In genomic region chr10:80123932-80124562, GRCm38 (mm10) we compare ENCODE assay signal across 16 mouse cellular contexts. TPM values are rescaled to one million over a fixed set of nuclear protein-coding genes. Genes with fewer than 3 reads are reported as not detected.
DNase-seq lines count a peak whose midpoint lies in the region; ATAC-seq and TF ChIP-seq lines count a peak whose summit lies in the region.
"Had no signal": no experiment of that assay in that cellular context is flagged by ENCODE, and none has a peak within 500 bp of the region (broad histone marks: within the 10 kb centered on the region; RNA-seq: fewer than 3 reads in every experiment).

No protein-coding gene starts in this region.

- peak; percentile 84 for TF ChIP-seq EP300 in liver, postnatal 0 days (IDR thresholded peaks at IDR 0.05; ENCODE audit: low read depth)

- ATAC-seq in embryonic facial prominence, embryonic 13.5 days (ENCODE audit: insufficient number of reproducible peaks, insufficient read depth, low FRiP score, low TSS enrichment, low read depth), result no peak
- ATAC-seq in limb, embryonic 12.5 days (ENCODE audit: insufficient number of reproducible peaks, insufficient read depth, low FRiP score, low TSS enrichment, low read depth), result no peak
- ATAC-seq in erythroblast, adult 5-6 weeks (replicated peaks; ENCODE audit: low FRiP score, poor library complexity, severe bottlenecking), result peak; percentile 83
- peak; percentile 66 for ATAC-seq in liver, postnatal 0 days
- no peak for ATAC-seq in forebrain, embryonic 14.5 days

- no peak for TF ChIP-seq CTCF in liver, postnatal 0 days (IDR thresholded peaks at IDR 0.05; ENCODE audit: low read depth)

- H3K27ac ChIP-seq in embryonic facial prominence, embryonic 13.5 days, result no peak overlapping the region
- H3K27ac ChIP-seq in embryonic facial prominence, embryonic 10.5 days (replicated peaks), result no peak overlapping the region
- H3K27ac ChIP-seq in limb, embryonic 12.5 days, result no peak overlapping the region
- H3K27ac ChIP-seq in limb, embryonic 10.5 days, result no peak overlapping the region
- H3K27ac ChIP-seq in liver, postnatal 0 days (ENCODE audit: low read depth), result peak overlapping the region; percentile 68; the same call in 1 of the 2 replicates
- H3K27ac ChIP-seq in forebrain, embryonic 14.5 days (ENCODE audit: low read depth, low read length), result no peak overlapping the region
- H3K27ac ChIP-seq: left cerebral cortex, adult 2 months; neural tube, embryonic 15.5 days had no signal

- peaks cover 17% of the 10 kb centered on the region for H3K4me1 ChIP-seq in embryonic facial prominence, embryonic 13.5 days
- H3K4me1 ChIP-seq in embryonic facial prominence, embryonic 10.5 days, result peaks cover 7% of the 10 kb centered on the region
- H3K4me1 ChIP-seq in limb, embryonic 12.5 days (replicated peaks), result 0 out of 2 replicates have a peak, but pooled peaks cover 3% of the 10 kb centered on the region
- H3K4me1 ChIP-seq in limb, embryonic 10.5 days, result peaks cover 14% of the 10 kb centered on the region
- peaks cover 36% of the 10 kb centered on the region for H3K4me1 ChIP-seq in liver, postnatal 0 days (ENCODE audit: insufficient read depth)
- no peaks in the 10 kb centered on the region for H3K4me1 ChIP-seq in forebrain, embryonic 14.5 days (ENCODE audit: control insufficient read depth, insufficient read depth, low read length)

- H3K4me2 ChIP-seq in embryonic facial prominence, embryonic 13.5 days, result no peak overlapping the region
- no peak overlapping the region for H3K4me2 ChIP-seq in limb, embryonic 12.5 days
- H3K4me2 ChIP-seq in liver, postnatal 0 days (ENCODE audit: low read depth, low read length), result peak overlapping the region; percentile 56
- H3K4me2 ChIP-seq in forebrain, embryonic 14.5 days (ENCODE audit: low read length), result no peak overlapping the region
- H3K4me2 ChIP-seq: neural tube, embryonic 15.5 days had no signal

- H3K4me3 ChIP-seq in embryonic facial prominence, embryonic 13.5 days, result no peak overlapping the region
- H3K4me3 ChIP-seq in embryonic facial prominence, embryonic 10.5 days, result no peak overlapping the region
- H3K4me3 ChIP-seq in limb, embryonic 12.5 days (replicated peaks), result no peak overlapping the region
- H3K4me3 ChIP-seq in limb, embryonic 10.5 days, result no peak overlapping the region; the same call in 1 of the 2 replicates
- no peak overlapping the region for H3K4me3 ChIP-seq in liver, postnatal 0 days (ENCODE audit: low read depth, low read length)
- H3K4me3 ChIP-seq in forebrain, embryonic 14.5 days (ENCODE audit: low read depth, low read length), result no peak overlapping the region
- H3K4me3 ChIP-seq: left cerebral cortex, adult 2 months; neural tube, embryonic 15.5 days had no signal

- 93% methylated on average over 9 of the region's 9 CpGs for WGBS in embryonic facial prominence, embryonic 13.5 days
- 94% methylated on average over 9 of the region's 9 CpGs for WGBS in embryonic facial prominence, embryonic 10.5 days
- 88% methylated on average over 9 of the region's 9 CpGs for WGBS in limb, embryonic 12.5 days
- 85% methylated on average over 9 of the region's 9 CpGs for whole genome bisulfite sequencing in limb, embryonic 10.5 days
- 64% methylated on average over 9 of the region's 9 CpGs for WGBS in liver, postnatal 0 days (ENCODE audit: insufficient replicate concordance)
- 92% methylated on average over 9 of the region's 9 CpGs for WGBS in forebrain, embryonic 14.5 days

- H3K9ac ChIP-seq in embryonic facial prominence, embryonic 13.5 days, result 0 out of 2 replicates have a peak overlapping the region, but pooled peaks have one; percentile 11
- H3K9ac ChIP-seq in limb, embryonic 12.5 days (replicated peaks), result 0 out of 2 replicates have a peak overlapping the region, but pooled peaks have one; percentile 19
- H3K9ac ChIP-seq in liver, postnatal 0 days (replicated peaks), result peak overlapping the region; percentile 46
- H3K9ac ChIP-seq in forebrain, embryonic 14.5 days (ENCODE audit: low read length), result no peak overlapping the region
- H3K9ac ChIP-seq: neural tube, embryonic 15.5 days had no signal

- no peak for DNase-seq in embryonic facial prominence, embryonic 10.5 days (ENCODE audit: low spot score)
- DNase-seq in limb, embryonic 10.5 days (ENCODE audit: low spot score), result no peak
- DNase-seq in liver, postnatal 0 days, result no peak
- DNase-seq in forebrain, embryonic 14.5 days (ENCODE audit: low spot score), result no peak
- no peak for DNase-seq in layer of hippocampus, adult 8-10 months (ENCODE audit: low spot score in 2 of 2)
- DNase-seq: adrenal gland, adult 2 months; cerebellum, adult 8-10 months; embryo, embryonic 11 days; heart, adult 18-20 months; kidney, adult 8-10 months; lung, postnatal 14 days had no signal

- H3K27me3 ChIP-seq in embryonic facial prominence, embryonic 13.5 days, result no peaks in the 10 kb centered on the region
- H3K27me3 ChIP-seq in embryonic facial prominence, embryonic 10.5 days (replicated peaks; ENCODE audit: low read depth, poor library complexity, severe bottlenecking), result no peaks in the 10 kb centered on the region
- H3K27me3 ChIP-seq in limb, embryonic 12.5 days, result no peaks in the 10 kb centered on the region
- no peaks in the 10 kb centered on the region for H3K27me3 ChIP-seq in limb, embryonic 10.5 days (ENCODE audit: low read depth, poor library complexity, severe bottlenecking)
- no peaks in the 10 kb centered on the region for H3K27me3 ChIP-seq in liver, postnatal 0 days (ENCODE audit: insufficient read depth, low read length)
- H3K27me3 ChIP-seq in forebrain, embryonic 14.5 days (replicated peaks; ENCODE audit: control insufficient read depth, insufficient read depth, low read length), result no peaks in the 10 kb centered on the region
- H3K27me3 ChIP-seq: neural tube, embryonic 15.5 days had no signal

- no peaks in the 10 kb centered on the region for H3K9me3 ChIP-seq in embryonic facial prominence, embryonic 13.5 days
- H3K9me3 ChIP-seq in embryonic facial prominence, embryonic 10.5 days, result no peaks in the 10 kb centered on the region
- no peaks in the 10 kb centered on the region for H3K9me3 ChIP-seq in limb, embryonic 12.5 days
- no peaks in the 10 kb centered on the region for H3K9me3 ChIP-seq in limb, embryonic 10.5 days (replicated peaks)
- no peaks in the 10 kb centered on the region for H3K9me3 ChIP-seq in liver, postnatal 0 days (ENCODE audit: low read length)
- no peaks in the 10 kb centered on the region for H3K9me3 ChIP-seq in forebrain, embryonic 14.5 days (replicated peaks; ENCODE audit: control insufficient read depth, low read length)
- H3K9me3 ChIP-seq: neural tube, embryonic 15.5 days had no signal

- peaks cover 98% of the 10 kb centered on the region for H3K36me3 ChIP-seq in embryonic facial prominence, embryonic 13.5 days
- peaks cover 100% of the 10 kb centered on the region for H3K36me3 ChIP-seq in embryonic facial prominence, embryonic 10.5 days (replicated peaks)
- H3K36me3 ChIP-seq in limb, embryonic 12.5 days, result peaks cover 98% of the 10 kb centered on the region
- peaks cover 100% of the 10 kb centered on the region for H3K36me3 ChIP-seq in limb, embryonic 10.5 days
- peaks cover 76% of the 10 kb centered on the region for H3K36me3 ChIP-seq in liver, postnatal 0 days (replicated peaks; ENCODE audit: insufficient read depth, low read length)
- H3K36me3 ChIP-seq in forebrain, embryonic 14.5 days (ENCODE audit: control insufficient read depth, insufficient read depth, low read length), result peaks cover 70% of the 10 kb centered on the region

RNA-seq across cellular contexts. Expression of gene Stk11, which starts 8.4 kb away (rescaled TPM):
- polyA plus RNA-seq in embryonic facial prominence, embryonic 13.5 days (2015; fragmentation: Nextera tagmentation; extraction: Ambion mirVana), result 18.5 and 19.0 TPM in 2 replicates
- polyA plus RNA-seq in embryonic facial prominence, embryonic 10.5 days (2016; fragmentation: Nextera tagmentation; extraction: Ambion mirVana), result 16.1 and 17.5 TPM in 2 replicates
- polyA plus RNA-seq in limb, embryonic 12.5 days (2016; fragmentation: Nextera tagmentation; extraction: Ambion mirVana), result 16.1 and 18.1 TPM in 2 replicates
- polyA plus RNA-seq in limb, embryonic 10.5 days (2016; fragmentation: Nextera tagmentation; extraction: Ambion mirVana), result 16.1 and 17.0 TPM in 2 replicates
- 47.7 and 60.0 TPM in 2 replicates for total RNA-seq in erythroblast, adult 5-6 weeks (2015; ENCODE audit: low replicate concordance)
- 152 and 195 TPM in 2 replicates for total RNA-seq in erythroblast, adult 5-6 weeks (2017; ENCODE audit: low replicate concordance)
- polyA plus RNA-seq in liver, postnatal 0 days (2015; fragmentation: Nextera tagmentation; extraction: Ambion mirVana), result 9.1 and 11.2 TPM in 2 replicates
- 25.5 and 27.7 TPM in 2 replicates for polyA plus RNA-seq in forebrain, embryonic 14.5 days (2014; fragmentation: Nextera tagmentation; extraction: Ambion mirVana)
- total RNA-seq in layer of hippocampus, adult 8-10 months (2022), result 100 to 1,000 TPM in 1 of 4 experiments, 10 to 100 TPM in 3; 94.2 to 111 (median 96.5) TPM

RNA-seq across cellular contexts. Expression of gene Atp5d, which starts 14.4 kb away (rescaled TPM):
- polyA plus RNA-seq in embryonic facial prominence, embryonic 13.5 days (2015; fragmentation: Nextera tagmentation; extraction: Ambion mirVana), result 491 and 513 TPM in 2 replicates
- polyA plus RNA-seq in embryonic facial prominence, embryonic 10.5 days (2016; fragmentation: Nextera tagmentation; extraction: Ambion mirVana), result 491 and 493 TPM in 2 replicates
- 460 and 465 TPM in 2 replicates for polyA plus RNA-seq in limb, embryonic 12.5 days (2016; fragmentation: Nextera tagmentation; extraction: Ambion mirVana)
- polyA plus RNA-seq in limb, embryonic 10.5 days (2016; fragmentation: Nextera tagmentation; extraction: Ambion mirVana), result 487 and 503 TPM in 2 replicates
- 43.3 and 48.8 TPM in 2 replicates for total RNA-seq in erythroblast, adult 5-6 weeks (2015; ENCODE audit: low replicate concordance)
- total RNA-seq in erythroblast, adult 5-6 weeks (2017; ENCODE audit: low replicate concordance), result 12.1 and 17.3 TPM in 2 replicates
- polyA plus RNA-seq in liver, postnatal 0 days (2015; fragmentation: Nextera tagmentation; extraction: Ambion mirVana), result 537 and 576 TPM in 2 replicates
- 412 and 467 TPM in 2 replicates for polyA plus RNA-seq in forebrain, embryonic 14.5 days (2014; fragmentation: Nextera tagmentation; extraction: Ambion mirVana)
- 100 to 1,000 TPM; 315 to 328 (median 323) TPM for total RNA-seq in layer of hippocampus, adult 8-10 months (2022)

RNA-seq across cellular contexts. Expression of gene Cbarp, which starts 16.6 kb away (rescaled TPM):
- 6.8 and 9.8 TPM in 2 replicates for polyA plus RNA-seq in embryonic facial prominence, embryonic 13.5 days (2015; fragmentation: Nextera tagmentation; extraction: Ambion mirVana)
- 4.9 and 8.5 TPM in 2 replicates for polyA plus RNA-seq in embryonic facial prominence, embryonic 10.5 days (2016; fragmentation: Nextera tagmentation; extraction: Ambion mirVana)
- 4.9 and 5.6 TPM in 2 replicates for polyA plus RNA-seq in limb, embryonic 12.5 days (2016; fragmentation: Nextera tagmentation; extraction: Ambion mirVana)
- polyA plus RNA-seq in limb, embryonic 10.5 days (2016; fragmentation: Nextera tagmentation; extraction: Ambion mirVana), result 3.3 and 4.7 TPM in 2 replicates
- not detected in 2 replicates for total RNA-seq in erythroblast, adult 5-6 weeks (2015; ENCODE audit: low replicate concordance)
- total RNA-seq in erythroblast, adult 5-6 weeks (2017; ENCODE audit: low replicate concordance), result not detected in 2 replicates
- polyA plus RNA-seq in liver, postnatal 0 days (2015; fragmentation: Nextera tagmentation; extraction: Ambion mirVana), result 0.11 and 0.18 TPM in 2 replicates
- 41.0 and 42.4 TPM in 2 replicates for polyA plus RNA-seq in forebrain, embryonic 14.5 days (2014; fragmentation: Nextera tagmentation; extraction: Ambion mirVana)
- 100 to 1,000 TPM; 295 to 345 (median 308) TPM for total RNA-seq in layer of hippocampus, adult 8-10 months (2022)

RNA-seq across cellular contexts. Expression of gene Sbno2, which starts 18.7 kb away (rescaled TPM):
- 15.8 and 16.1 TPM in 2 replicates for polyA plus RNA-seq in embryonic facial prominence, embryonic 13.5 days (2015; fragmentation: Nextera tagmentation; extraction: Ambion mirVana)
- 16.2 and 18.2 TPM in 2 replicates for polyA plus RNA-seq in embryonic facial prominence, embryonic 10.5 days (2016; fragmentation: Nextera tagmentation; extraction: Ambion mirVana)
- polyA plus RNA-seq in limb, embryonic 12.5 days (2016; fragmentation: Nextera tagmentation; extraction: Ambion mirVana), result 13.9 and 14.4 TPM in 2 replicates
- 17.1 and 18.4 TPM in 2 replicates for polyA plus RNA-seq in limb, embryonic 10.5 days (2016; fragmentation: Nextera tagmentation; extraction: Ambion mirVana)
- 9.2 and 12.5 TPM in 2 replicates for total RNA-seq in erythroblast, adult 5-6 weeks (2015; ENCODE audit: low replicate concordance)
- total RNA-seq in erythroblast, adult 5-6 weeks (2017; ENCODE audit: low replicate concordance), result 17.1 and 20.9 TPM in 2 replicates
- polyA plus RNA-seq in liver, postnatal 0 days (2015; fragmentation: Nextera tagmentation; extraction: Ambion mirVana), result 7.4 and 8.7 TPM in 2 replicates
- 8.1 and 11.1 TPM in 2 replicates for polyA plus RNA-seq in forebrain, embryonic 14.5 days (2014; fragmentation: Nextera tagmentation; extraction: Ambion mirVana)
- 10 to 100 TPM; 19.9 to 52.8 (median 29.8) TPM for total RNA-seq in layer of hippocampus, adult 8-10 months (2022)

RNA-seq across cellular contexts. Expression of gene Midn, which starts 24.0 kb away (rescaled TPM):
- 21.2 and 25.7 TPM in 2 replicates for polyA plus RNA-seq in embryonic facial prominence, embryonic 13.5 days (2015; fragmentation: Nextera tagmentation; extraction: Ambion mirVana)
- polyA plus RNA-seq in embryonic facial prominence, embryonic 10.5 days (2016; fragmentation: Nextera tagmentation; extraction: Ambion mirVana), result 22.2 TPM in 2 replicates
- 30.6 and 38.0 TPM in 2 replicates for polyA plus RNA-seq in limb, embryonic 12.5 days (2016; fragmentation: Nextera tagmentation; extraction: Ambion mirVana)
- polyA plus RNA-seq in limb, embryonic 10.5 days (2016; fragmentation: Nextera tagmentation; extraction: Ambion mirVana), result 26.2 and 27.1 TPM in 2 replicates
- total RNA-seq in erythroblast, adult 5-6 weeks (2015; ENCODE audit: low replicate concordance), result 5.0 and 7.7 TPM in 2 replicates
- 3.9 and 7.4 TPM in 2 replicates for total RNA-seq in erythroblast, adult 5-6 weeks (2017; ENCODE audit: low replicate concordance)
- polyA plus RNA-seq in liver, postnatal 0 days (2015; fragmentation: Nextera tagmentation; extraction: Ambion mirVana), result 3.0 and 4.3 TPM in 2 replicates
- polyA plus RNA-seq in forebrain, embryonic 14.5 days (2014; fragmentation: Nextera tagmentation; extraction: Ambion mirVana), result 67.0 and 73.6 TPM in 2 replicates
- total RNA-seq in layer of hippocampus, adult 8-10 months (2022), result 10 to 100 TPM; 47.2 to 63.6 (median 58.0) TPM

Comparison
In these comparisons a context has a peak if more than half of its experiments do, and no peak if none do; other contexts are left out.
1. ATAC-seq: peak in erythroblast, adult 5-6 weeks (single experiment) and liver, postnatal 0 days (single experiment); none in embryonic facial prominence, embryonic 13.5 days (single experiment), limb, embryonic 12.5 days (single experiment) and forebrain, embryonic 14.5 days (single experiment).